Mouse (Mus musculus) yolk sac, embryonic 10.5 days (tissue): Measurements from ENCODE around the gene Tbc1d15.

Experiments used
- DNase-seq: peaks from one replicate; pipeline ENCODE4 v3.0.0-alpha.2; 2017; ENCODE audit warnings: low spot score

The Tbc1d15 gene

GRCm38 (mm10) chr10:115251088-115251934 lies at the start of gene Tbc1d15:
TSS of gene Tbc1d15 (minus strand) at chr10:115251467.
- DNase-seq: peak; percentile 99

GRCm38 (mm10) chr10:115298683-115299082 lies 47.4 kb upstream of the Tbc1d15 start:
- DNase-seq: no peak

- no peak for DNase-seq
Observed at GRCm38 (mm10) chr10:115297582-115297981, 46.3 kb upstream of the Tbc1d15 start.

GRCm38 (mm10) chr10:115296401-115296935 lies 45.2 kb upstream of the Tbc1d15 start:
- peak; percentile 44 for DNase-seq

GRCm38 (mm10) chr10:115295162-115295561 lies 43.9 kb upstream of the Tbc1d15 start:
- no peak for DNase-seq

GRCm38 (mm10) chr10:115294715-115295114 lies 43.4 kb upstream of the Tbc1d15 start:
- no peak for DNase-seq

- no peak for DNase-seq
Observed at GRCm38 (mm10) chr10:115293946-115294345, 42.7 kb upstream of the Tbc1d15 start.

- DNase-seq: no peak
Observed at GRCm38 (mm10) chr10:115290671-115291070, 39.4 kb upstream of the Tbc1d15 start.

GRCm38 (mm10) chr10:115288856-115289255 lies 37.6 kb upstream of the Tbc1d15 start:
- DNase-seq: no peak

GRCm38 (mm10) chr10:115284170-115284569 lies 32.9 kb upstream of the Tbc1d15 start:
- DNase-seq: no peak

- no peak for DNase-seq
Observed at GRCm38 (mm10) chr10:115281381-115281780, 30.1 kb upstream of the Tbc1d15 start.

- DNase-seq: no peak
Observed at GRCm38 (mm10) chr10:115271649-115272048, 20.4 kb upstream of the Tbc1d15 start.

- no peak for DNase-seq
Observed at GRCm38 (mm10) chr10:115270612-115271390, 19.5 kb upstream of the Tbc1d15 start.

GRCm38 (mm10) chr10:115262926-115263562 lies 11.8 kb upstream of the Tbc1d15 start:
- no peak for DNase-seq

- no peak for DNase-seq
Observed at GRCm38 (mm10) chr10:115262261-115262660, 11.0 kb upstream of the Tbc1d15 start.

- no peak for DNase-seq
Observed at GRCm38 (mm10) chr10:115261428-115261827, 10.2 kb upstream of the Tbc1d15 start.

GRCm38 (mm10) chr10:115256162-115256561 lies 4.9 kb upstream of the Tbc1d15 start:
- no peak for DNase-seq

GRCm38 (mm10) chr10:115253521-115253920 lies 2.3 kb upstream of the Tbc1d15 start:
- no peak for DNase-seq

- DNase-seq: peak; percentile 56
Observed at GRCm38 (mm10) chr10:115252321-115252757, 1.1 kb upstream of the Tbc1d15 start.

GRCm38 (mm10) chr10:115250235-115251087 lies 806 bp downstream of the Tbc1d15 start:
- peak; percentile 67 for DNase-seq

- DNase-seq: peak; percentile 74
Observed at GRCm38 (mm10) chr10:115248041-115248440, 3.2 kb downstream of the Tbc1d15 start.
